Mouse (Mus musculus) sigmoid colon, adult 10 weeks (tissue): ENCODE measurements around the gene Gpx3. TPM values are rescaled to one million over a fixed set of nuclear protein-coding genes. Genes with fewer than 3 reads are reported as not detected.

Experiments used
- polyA plus RNA-seq: library from polyadenylated mRNA; stranded (reverse); fragments of 350-450 nt; fragmentation: Illumina TruSeq; extraction: RNeasy Lipid Tissue Mini Kit (QIAGEN cat#74804); gene quantifications from one replicate; pipeline ENCODE4 v1.2.3, GENCODE M21; 2014; ENCODE audit warnings: low read depth, low replicate concordance

Gpx3 gene
- 23.6 TPM for polyA plus RNA-seq

DNA sequence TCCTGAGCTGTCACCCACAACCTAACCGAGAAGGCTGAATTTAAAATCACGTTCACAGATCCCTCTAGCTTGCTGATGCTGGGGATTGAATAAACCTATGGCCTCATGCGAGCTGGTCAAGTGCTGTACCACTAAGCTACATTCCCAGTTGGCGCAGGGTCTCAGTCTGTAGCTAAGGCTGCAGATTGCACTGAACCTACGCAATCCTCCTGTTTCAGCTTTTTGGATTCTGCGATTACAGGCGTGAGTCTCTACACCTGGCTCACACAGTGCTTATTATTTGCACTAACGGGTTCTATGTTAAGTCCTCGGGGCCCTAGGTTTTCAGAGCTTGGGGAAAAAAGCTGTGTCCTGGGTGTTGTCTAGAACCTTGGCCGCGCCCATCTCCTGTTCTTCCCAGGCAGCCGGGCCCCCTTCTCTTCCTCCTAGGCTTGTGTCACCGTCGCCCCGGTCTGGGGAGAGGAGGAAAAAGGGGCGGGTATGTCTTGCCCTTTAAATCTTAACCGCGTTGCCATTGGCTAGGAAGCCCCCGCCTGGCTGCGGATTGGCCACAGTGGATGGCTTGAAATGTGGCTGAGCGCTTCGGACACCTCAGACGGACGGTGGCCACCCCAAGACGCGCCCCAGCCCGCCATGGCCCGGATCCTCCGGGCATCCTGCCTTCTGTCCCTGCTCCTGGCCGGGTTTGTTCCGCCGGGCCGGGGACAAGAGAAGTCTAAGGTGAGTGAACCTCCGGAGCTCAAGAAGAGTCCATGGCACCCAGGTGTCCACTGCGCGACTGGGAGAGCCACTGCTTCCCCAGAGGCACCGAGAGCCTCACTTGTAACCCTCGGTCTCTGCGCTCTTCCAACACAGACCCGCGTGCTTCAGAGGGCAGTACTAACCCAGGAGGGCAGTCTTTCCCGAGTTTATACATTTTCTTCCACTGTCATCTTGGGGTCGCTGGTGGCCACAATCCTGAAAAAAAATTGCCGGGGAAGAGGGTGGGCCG is at the start of gene Gpx3:
Gene Gpx3 (plus strand): TSS at position 121 of the 991 bp plus-strand sequence.

DNA sequence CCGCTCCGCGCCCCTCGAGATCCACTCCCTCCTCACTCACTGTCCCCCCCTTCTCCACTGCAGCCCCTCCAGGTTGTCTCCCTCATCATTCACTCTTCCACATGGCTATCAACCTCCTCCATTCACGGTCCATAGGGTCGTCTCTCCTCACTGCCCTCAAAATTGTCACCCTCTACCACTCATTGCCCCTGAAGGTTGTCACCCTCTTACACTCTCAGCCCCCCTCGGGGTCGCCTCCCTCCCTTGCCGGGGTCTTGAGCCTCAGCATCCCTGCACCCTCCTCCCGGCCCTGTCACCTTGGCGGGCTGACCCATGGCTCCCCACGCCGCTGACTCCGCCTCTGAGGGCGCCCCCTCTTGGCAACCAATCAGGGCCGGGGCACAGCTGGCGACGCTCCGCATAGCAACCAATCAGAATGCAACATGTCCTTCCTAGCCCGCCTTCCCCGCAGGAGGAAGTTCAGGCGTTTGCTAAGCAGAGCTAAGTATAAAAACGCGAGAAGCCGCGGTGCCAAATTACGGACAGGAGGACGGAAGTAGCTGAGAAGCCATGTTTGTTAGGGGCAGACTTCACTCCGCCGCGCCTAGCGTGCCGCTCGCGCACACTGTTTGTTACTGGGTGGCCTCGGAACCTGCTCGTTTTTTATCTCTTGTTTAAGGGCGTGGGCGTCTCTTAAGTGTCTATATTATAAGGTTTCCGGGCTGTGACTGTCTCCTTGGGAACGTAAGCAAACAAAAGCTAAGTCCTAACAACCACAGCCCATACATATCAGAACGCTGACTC is 41.8 kb upstream of the Gpx3 start, which contains the start of gene Lyrm7:
Gene Lyrm7 (minus strand): TSS at position 661 of the 783 bp plus-strand sequence.

DNA sequence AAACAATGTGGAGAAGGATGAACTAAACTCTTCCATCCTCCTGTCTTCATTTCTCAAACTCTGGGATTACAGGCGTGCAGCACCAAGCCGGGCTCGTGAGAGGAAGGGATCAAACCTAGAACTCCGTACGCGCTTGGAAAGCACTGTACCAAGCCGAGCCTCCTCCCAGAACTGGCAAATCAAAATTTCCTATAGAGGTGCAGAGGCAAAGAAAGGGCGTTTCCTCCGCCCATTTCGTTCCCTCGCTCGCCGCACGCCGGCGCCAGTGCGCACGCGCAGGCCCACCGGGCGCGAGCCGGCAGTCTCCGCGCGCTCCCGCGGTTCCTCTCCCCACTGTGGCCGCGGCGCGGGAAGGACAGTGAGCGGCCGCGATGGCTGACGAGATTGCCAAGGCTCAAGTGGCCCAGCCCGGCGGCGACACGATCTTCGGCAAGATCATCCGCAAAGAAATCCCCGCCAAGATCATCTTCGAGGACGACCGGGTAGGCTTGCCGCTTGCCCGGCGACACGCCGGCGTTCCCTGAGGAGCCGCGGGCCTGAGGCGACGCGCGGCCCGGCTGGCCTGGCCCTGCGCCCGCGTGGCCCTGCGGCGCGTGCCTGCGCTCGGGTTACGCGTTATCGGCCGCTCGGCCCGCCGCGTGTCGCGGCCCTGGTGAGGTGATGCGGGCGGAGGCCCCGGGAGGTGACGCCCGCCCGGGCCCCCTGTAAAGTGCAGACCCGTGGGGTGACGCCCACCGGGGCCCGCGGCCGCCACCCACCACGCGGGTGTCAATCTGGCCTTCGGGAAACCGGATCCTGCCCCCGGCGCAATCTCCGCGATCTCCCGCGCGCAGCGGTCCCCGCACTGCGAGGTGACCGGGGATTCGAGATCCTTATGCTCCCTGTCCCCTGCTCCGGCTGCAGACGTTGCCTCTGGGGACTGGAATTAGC is 35.9 kb upstream of the Gpx3 start, which contains the start of gene Hint1:
Gene Hint1 (plus strand): TSS at position 265 of the 930 bp plus-strand sequence.

Other genes with a start within 250 kb of the Gpx3 start
- 57.8 TPM for gene Cdc42se2, start 114.8 kb upstream of the Gpx3 start, polyA plus RNA-seq
- gene Lyrm7, start 41.5 kb upstream of the Gpx3 start, polyA plus RNA-seq, result 23.3 TPM
- gene Hint1, start 36.1 kb upstream of the Gpx3 start, polyA plus RNA-seq, result 437 TPM
- 5.0 TPM for gene Tnip1, start 60.5 kb downstream of the Gpx3 start, polyA plus RNA-seq
- gene Anxa6, start 131.0 kb downstream of the Gpx3 start, polyA plus RNA-seq, result 5.7 TPM
- gene Ccdc69, start 175.7 kb downstream of the Gpx3 start, polyA plus RNA-seq, result 2.6 TPM
- gene Gm2a, start 195.7 kb downstream of the Gpx3 start, polyA plus RNA-seq, result 16.9 TPM
- gene Slc36a3, start 249.3 kb downstream of the Gpx3 start, polyA plus RNA-seq, result not detected